ENCODE assay signal across 16 mouse cellular contexts in the genomic region with DNA sequence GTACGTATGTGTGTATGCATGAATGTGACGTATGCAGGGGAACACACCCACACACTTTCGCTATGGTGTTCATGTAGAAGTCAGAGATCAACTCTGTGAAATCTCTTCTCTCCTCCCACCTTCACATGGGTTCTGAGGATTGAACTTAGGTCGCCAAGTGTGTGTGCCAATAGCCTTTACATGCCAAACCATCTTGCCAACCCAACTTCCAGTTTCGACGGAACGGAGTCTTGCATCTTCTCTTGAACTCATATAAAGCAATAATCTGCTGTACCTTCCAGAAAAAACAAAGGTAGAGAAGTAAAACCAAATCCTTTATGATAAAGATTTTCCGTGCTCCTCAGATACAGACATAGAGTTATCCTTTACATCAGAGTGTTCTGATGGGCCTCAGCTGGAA.
"Had no signal": no experiment of that assay in that cellular context is flagged by ENCODE, and none has a peak within 500 bp of the region (broad histone marks: within the 10 kb centered on the region; RNA-seq: fewer than 3 reads in every experiment).

No protein-coding gene starts in this region.

- ATAC-seq: liver, embryonic 12.5 days; liver, postnatal 0 days; lung, postnatal 0 days; midbrain, embryonic 13.5 days; midbrain, embryonic 15.5 days; midbrain, embryonic 16.5 days had no signal

- DNase-seq: left cerebral cortex, postnatal 4 days; liver; liver, embryonic 13.5 days; liver, postnatal 0 days; lung, adult 18-20 months; lung, adult 2 months; lung, embryonic 14.5 days; lung, postnatal 10 days; lung, postnatal 14 days; lung, postnatal 36 days; lung, postnatal 4 days had no signal
